Mouse (Mus musculus): Measurements from ENCODE around the gene Ccr8. TPM values are rescaled to one million over a fixed set of nuclear protein-coding genes. Genes with fewer than 3 reads are reported as not detected.
A peak's percentile ranks its signal among the peaks of the same experiment; 100 is the strongest.

Ccr8 gene
- polyA plus RNA-seq, 1 experiment = 0.82 TPM

GRCm38 (mm10) chr9:120135454-120135853 is 43.5 kb downstream of the Ccr8 start:
- Histone ChIP-seq H3K36me3 (ENCODE audit: control insufficient read depth, insufficient read depth, low read length) (peaks cover 17% of the 10 kb centered on the region), H3K27me3 (ENCODE audit: control insufficient read depth, insufficient read depth, low read length) (no peaks in the 10 kb centered on the region), H3K27ac (ENCODE audit: insufficient read depth, low read length) (no peak overlapping the region), H3K4me1 (ENCODE audit: control insufficient read depth, insufficient read depth, insufficient read length) (no peaks in the 10 kb centered on the region), H3K4me3 (ENCODE audit: extremely low read depth, insufficient read depth, insufficient read length) (no peak overlapping the region)
- TF ChIP-seq POLR2A (IDR thresholded peaks at IDR 0.05; ENCODE audit: low read depth, low read length) (no peak), CTCF (IDR thresholded peaks at IDR 0.05; ENCODE audit: extremely low read depth, insufficient read depth, insufficient read length, insufficient replicate concordance) (no peak)
- DNase-seq (ENCODE audit: low read depth in 1 of 2, low spot score in 2 of 2) = no peak
- 95% methylated on average over 11 of the region's 11 CpGs for WGBS

GRCm38 (mm10) chr9:120140652-120141051 is 48.7 kb downstream of the Ccr8 start:
- WGBS = 9% methylated on average over 4 of the region's 4 CpGs
- Histone ChIP-seq H3K4me3 (ENCODE audit: extremely low read depth, insufficient read depth, insufficient read length) (no peak overlapping the region), H3K27ac (ENCODE audit: insufficient read depth, low read length) (no peak overlapping the region), H3K36me3 (ENCODE audit: control insufficient read depth, insufficient read depth, low read length) (no peaks in the 10 kb centered on the region), H3K4me1 (ENCODE audit: control insufficient read depth, insufficient read depth, insufficient read length) (no peaks in the 10 kb centered on the region), H3K27me3 (ENCODE audit: control insufficient read depth, insufficient read depth, low read length) (no peaks in the 10 kb centered on the region)
- DNase-seq (ENCODE audit: low read depth in 1 of 2, low spot score in 2 of 2) = peak; percentile 39 to 66
- TF ChIP-seq POLR2A (IDR thresholded peaks at IDR 0.05; ENCODE audit: low read depth, low read length) (no peak), CTCF (IDR thresholded peaks at IDR 0.05; ENCODE audit: extremely low read depth, insufficient read depth, insufficient read length, insufficient replicate concordance) (peak; percentile 61; the same call in 1 of the 2 replicates)

GRCm38 (mm10) chr9:120144474-120144873 is 52.6 kb downstream of the Ccr8 start:
- no peaks in the 10 kb centered on the region for H3K27me3 ChIP-seq (ENCODE audit: control insufficient read depth, insufficient read depth, low read length)
- WGBS = 91% methylated on average over 13 of the region's 13 CpGs

More at GRCm38 (mm10) chr9:120144474-120144873, 52.6 kb downstream of the Ccr8 start:
- Histone ChIP-seq H3K4me3 (ENCODE audit: extremely low read depth, insufficient read depth, insufficient read length) (no peak overlapping the region), H3K4me1 (ENCODE audit: control insufficient read depth, insufficient read depth, insufficient read length) (no peaks in the 10 kb centered on the region), H3K36me3 (ENCODE audit: control insufficient read depth, insufficient read depth, low read length) (no peaks in the 10 kb centered on the region), H3K27ac (ENCODE audit: insufficient read depth, low read length) (no peak overlapping the region)
- DNase-seq (ENCODE audit: low read depth in 1 of 2, low spot score in 2 of 2) = no peak
- TF ChIP-seq CTCF (IDR thresholded peaks at IDR 0.05; ENCODE audit: extremely low read depth, insufficient read depth, insufficient read length, insufficient replicate concordance) (no peak), POLR2A (IDR thresholded peaks at IDR 0.05; ENCODE audit: low read depth, low read length) (no peak)

Other genes with a start within 250 kb of the Ccr8 start
- 27.5 and 32.8 TPM in 2 replicates for gene Wdr48, start 197.2 kb upstream of the Ccr8 start, polyA plus RNA-seq (2012; rRNA removed)
- 6.6 and 7.6 TPM in 2 replicates for gene Gorasp1, start 154.5 kb upstream of the Ccr8 start, polyA plus RNA-seq (2012; rRNA removed)
- gene Ttc21a, start 154.5 kb upstream of the Ccr8 start, polyA plus RNA-seq (2012; rRNA removed) = 0.04 and 0.15 TPM in 2 replicates
- 50.5 and 78.5 TPM in 2 replicates for gene Csrnp1, start 107.5 kb upstream of the Ccr8 start, polyA plus RNA-seq (2012; rRNA removed)
- gene Xirp1, start 68.5 kb upstream of the Ccr8 start, polyA plus RNA-seq (2012; rRNA removed) = 0.08 TPM in 2 replicates
- 14.4 and 16.8 TPM in 2 replicates for gene Cx3cr1, start 22.2 kb upstream of the Ccr8 start, polyA plus RNA-seq (2012; rRNA removed)
- 45.7 and 48.1 TPM in 2 replicates for gene Slc25a38, start 18.3 kb downstream of the Ccr8 start, polyA plus RNA-seq (2012; rRNA removed)
- gene Rpsa, start 35.6 kb downstream of the Ccr8 start, polyA plus RNA-seq (2012; rRNA removed) = 2,660 and 3,812 TPM in 2 replicates
- not detected in 2 replicates for gene Mobp, start 57.6 kb downstream of the Ccr8 start, polyA plus RNA-seq (2012; rRNA removed)
- 0.13 and 1.2 TPM in 2 replicates for gene Myrip, start 209.4 kb downstream of the Ccr8 start, polyA plus RNA-seq (2012; rRNA removed)